Mouse (Mus musculus) small intestine, adult 2 months (tissue): ENCODE measurements around the gene Rasl12.
A peak's percentile ranks its signal among the peaks of the same experiment; 100 is the strongest.

Source experiments
- CTCF ChIP-seq: fragments of 200-500 bp; IDR thresholded peaks from 2 replicates; pipeline ENCODE4 v1.5.1; 2012; ENCODE audit warnings: low read depth, mild to moderate bottlenecking, control low read depth, inconsistent platforms, low read length, moderate library complexity, mixed read lengths; ENCODE audit not compliant: insufficient replicate concordance, insufficient read length; ENCODE audit errors: extremely low read depth
- POLR2A ChIP-seq: fragments of 200-500 bp; IDR thresholded peaks from 2 replicates; pipeline ENCODE4 v1.6.1; 2012; ENCODE audit warnings: low read depth, mild to moderate bottlenecking, control low read depth, inconsistent platforms, low read length, moderate library complexity

DNA sequence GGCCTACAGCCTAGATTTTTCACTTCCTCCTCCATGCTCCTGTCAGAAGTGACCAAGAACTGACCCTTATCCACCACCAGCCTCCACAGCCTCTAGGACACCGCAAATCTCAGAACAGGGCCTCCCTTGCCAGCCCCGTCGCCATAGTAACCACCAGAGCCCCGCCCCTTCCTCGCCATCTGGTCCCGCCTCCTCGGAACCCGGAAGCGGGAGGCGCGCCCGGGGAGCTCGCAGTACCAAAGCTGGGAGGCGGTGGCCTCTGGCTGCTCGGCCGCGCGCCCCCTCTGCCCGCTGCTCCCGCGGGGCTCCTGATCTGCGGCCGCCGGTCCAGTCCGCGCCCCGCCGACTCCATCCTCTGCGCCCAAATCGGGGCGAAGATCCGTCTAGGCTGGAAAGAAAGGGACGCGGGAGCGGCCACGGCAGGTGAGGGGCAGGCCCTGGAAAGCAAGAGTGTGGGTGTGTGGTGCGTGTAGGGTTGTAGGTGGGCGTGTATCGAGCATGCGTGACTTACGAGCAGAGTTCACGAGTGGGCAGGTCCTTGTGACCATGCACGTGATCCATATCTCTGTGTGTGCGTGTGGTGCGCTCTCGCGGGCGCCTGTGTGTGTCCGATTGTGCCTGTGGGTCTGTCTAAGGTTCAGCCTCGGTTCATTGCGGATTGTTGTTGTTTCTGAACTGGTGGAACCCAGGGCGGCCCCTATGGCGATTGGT lies 62.6 kb downstream of the Rasl12 start, which contains the start of gene Spg21:
- TF ChIP-seq CTCF, result no peak
- TF ChIP-seq POLR2A, result peak; percentile 41; the same call in 1 of the 2 replicates
